Mouse (Mus musculus): ENCODE results near the gene Serinc5. TPM values are rescaled to one million over a fixed set of nuclear protein-coding genes. Genes with fewer than 3 reads are reported as not detected.

Gene Serinc5
- polyA plus RNA-seq, 1 experiment from 2014 or later: 20.0 TPM

DNA sequence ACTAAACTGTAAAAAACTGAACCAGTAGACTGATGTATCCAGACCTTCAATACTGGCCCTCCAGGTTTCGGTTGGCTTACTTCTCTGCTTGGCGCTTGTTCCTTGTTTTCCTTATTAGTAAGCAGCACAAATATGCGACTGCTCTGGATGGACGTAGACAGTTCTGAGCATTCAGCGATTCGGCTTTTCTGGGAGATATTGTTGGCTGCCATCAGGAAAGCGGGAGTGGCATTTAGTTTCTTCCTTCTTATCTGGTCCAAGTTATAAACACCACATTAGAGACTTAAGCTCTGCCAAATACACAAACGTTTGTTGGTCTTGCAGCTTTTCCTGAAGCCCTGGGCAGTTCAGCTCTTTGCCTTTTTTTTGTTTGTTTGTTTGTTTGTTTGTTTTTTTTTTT lies 5.6 kb downstream of the Serinc5 start:
- peaks cover 17% of the 10 kb centered on the region for H3K4me1 ChIP-seq
- H3K27me3 ChIP-seq: no peaks in the 10 kb centered on the region
- no peak overlapping the region for H3K27ac ChIP-seq (replicated peaks)
- WGBS: 85% methylated on average over 8 of the region's 8 CpGs
- no peak overlapping the region for H3K4me3 ChIP-seq (replicated peaks)
- H3K9ac ChIP-seq: no peak overlapping the region
- H3K4me2 ChIP-seq (replicated peaks): no peak overlapping the region
- ATAC-seq (ENCODE audit: insufficient number of reproducible peaks, low FRiP score, low TSS enrichment, low read depth): no peak
- no peaks in the 10 kb centered on the region for H3K36me3 ChIP-seq
- no peaks in the 10 kb centered on the region for H3K9me3 ChIP-seq (replicated peaks)

DNA sequence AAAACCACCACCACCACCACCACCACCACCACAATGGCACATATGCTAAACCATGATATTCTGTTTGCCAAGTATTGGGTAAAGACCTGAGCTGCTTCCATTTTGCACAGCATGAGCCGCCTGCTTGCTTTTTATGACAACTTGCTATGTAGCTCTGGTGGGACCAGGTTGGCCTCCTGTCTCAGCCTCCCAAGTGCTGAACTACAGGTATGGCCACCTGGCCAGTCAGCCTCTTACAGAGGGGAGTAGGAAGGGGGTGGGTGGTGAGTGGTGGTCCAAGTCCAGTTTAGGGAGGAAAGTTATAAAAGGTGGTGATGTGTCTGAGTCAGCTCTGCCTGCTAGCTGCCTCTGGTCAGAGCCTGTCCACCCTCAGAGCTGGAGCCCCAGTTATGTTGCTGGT lies 15.3 kb downstream of the Serinc5 start:
- no peak overlapping the region for H3K27ac ChIP-seq (replicated peaks)
- H3K4me2 ChIP-seq (replicated peaks): no peak overlapping the region
- H3K9ac ChIP-seq: no peak overlapping the region
- H3K4me3 ChIP-seq (replicated peaks): no peak overlapping the region
- no peaks in the 10 kb centered on the region for H3K27me3 ChIP-seq
- H3K36me3 ChIP-seq: peaks cover 22% of the 10 kb centered on the region
- no peaks in the 10 kb centered on the region for H3K9me3 ChIP-seq (replicated peaks)
- H3K4me1 ChIP-seq: 0 out of 2 replicates have a peak, but pooled peaks cover 5% of the 10 kb centered on the region
- no peak for ATAC-seq (ENCODE audit: insufficient number of reproducible peaks, low FRiP score, low TSS enrichment, low read depth)
- 94% methylated on average over 1 of the region's 1 CpGs for WGBS

DNA sequence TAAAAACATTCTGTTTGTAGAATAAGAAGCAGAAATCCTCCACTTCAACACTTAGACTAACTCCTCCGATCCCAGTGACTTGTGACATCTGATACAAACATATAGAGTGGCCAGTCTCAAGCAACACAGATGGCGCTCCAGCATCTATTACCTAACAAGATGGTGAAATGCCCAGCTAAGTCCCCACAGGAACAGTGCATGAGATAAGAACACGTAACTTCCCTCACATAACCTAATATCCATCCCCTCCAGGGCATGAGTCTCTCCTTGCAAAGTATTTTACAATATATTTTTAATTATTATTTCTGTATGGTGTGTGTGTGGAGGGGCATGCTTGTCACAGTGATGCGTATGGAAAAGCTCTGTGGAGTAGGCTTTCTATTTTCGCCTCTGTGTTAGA lies 15.8 kb downstream of the Serinc5 start:
- no peaks in the 10 kb centered on the region for H3K9me3 ChIP-seq (replicated peaks)
- H3K36me3 ChIP-seq: peaks cover 22% of the 10 kb centered on the region
- no peak overlapping the region for H3K27ac ChIP-seq (replicated peaks)
- H3K9ac ChIP-seq: no peak overlapping the region
- H3K4me1 ChIP-seq: peaks cover 6% of the 10 kb centered on the region; the same call in 1 of the 2 replicates
- WGBS: 89% methylated on average over 5 of the region's 5 CpGs
- no peak overlapping the region for H3K4me3 ChIP-seq (replicated peaks)
- ATAC-seq (ENCODE audit: insufficient number of reproducible peaks, low FRiP score, low TSS enrichment, low read depth): no peak
- H3K4me2 ChIP-seq (replicated peaks): no peak overlapping the region
- no peaks in the 10 kb centered on the region for H3K27me3 ChIP-seq

DNA sequence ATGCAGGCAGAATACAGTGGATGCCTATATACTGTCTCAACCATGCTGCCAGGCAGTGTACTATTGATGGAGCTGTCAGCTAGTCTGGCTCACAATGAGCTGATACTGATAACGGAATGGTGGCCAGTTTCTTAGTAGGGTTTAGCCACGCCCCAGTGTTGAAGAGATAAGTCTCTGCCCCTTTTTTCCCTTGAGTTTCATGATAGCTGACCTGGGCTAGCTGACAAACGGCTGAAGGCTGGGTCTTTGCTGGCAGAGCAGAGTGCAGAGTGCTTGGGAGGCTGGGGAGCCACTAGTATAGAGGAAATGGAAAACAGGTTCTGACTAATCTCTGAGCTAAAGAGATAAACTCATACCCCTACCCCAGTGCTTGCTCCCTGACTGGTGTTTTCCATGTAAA lies 18.6 kb downstream of the Serinc5 start:
- peaks cover 28% of the 10 kb centered on the region for H3K4me1 ChIP-seq
- no peak for ATAC-seq (ENCODE audit: insufficient number of reproducible peaks, low FRiP score, low TSS enrichment, low read depth)
- H3K36me3 ChIP-seq: peaks cover 22% of the 10 kb centered on the region
- no peak overlapping the region for H3K4me2 ChIP-seq (replicated peaks)
- no peaks in the 10 kb centered on the region for H3K9me3 ChIP-seq (replicated peaks)
- no peak overlapping the region for H3K27ac ChIP-seq (replicated peaks)
- no peak overlapping the region for H3K9ac ChIP-seq
- WGBS: 75% methylated on average over 3 of the region's 3 CpGs
- no peaks in the 10 kb centered on the region for H3K27me3 ChIP-seq
- no peak overlapping the region for H3K4me3 ChIP-seq (replicated peaks)

DNA sequence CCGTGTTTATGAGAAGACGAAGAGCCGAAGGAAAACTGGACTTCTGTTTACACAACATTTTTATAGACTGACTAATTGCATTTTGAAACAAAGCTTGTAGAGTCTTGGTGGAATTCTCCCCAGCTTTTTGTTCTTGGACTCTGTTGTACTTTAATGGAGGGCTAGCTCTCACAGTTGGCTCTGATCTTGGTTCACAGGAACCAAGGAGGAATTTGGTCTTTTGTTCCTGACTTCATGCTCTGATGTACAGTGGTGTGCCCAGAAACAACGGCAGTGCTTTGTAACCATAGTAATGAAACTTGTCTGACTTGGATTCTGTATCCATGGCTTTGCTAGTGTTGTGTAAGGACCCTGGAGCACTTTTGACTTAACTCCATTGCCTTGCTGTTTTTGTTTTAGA lies 20.6 kb downstream of the Serinc5 start:
- no peaks in the 10 kb centered on the region for H3K27me3 ChIP-seq
- no peak overlapping the region for H3K4me2 ChIP-seq (replicated peaks)
- H3K9ac ChIP-seq: no peak overlapping the region
- WGBS: 58% methylated on average over 4 of the region's 4 CpGs
- peak overlapping the region; percentile 25; the same call in 1 of the 2 replicates for H3K27ac ChIP-seq (replicated peaks)
- no peaks in the 10 kb centered on the region for H3K9me3 ChIP-seq (replicated peaks)
- H3K4me1 ChIP-seq: peaks cover 44% of the 10 kb centered on the region
- no peak overlapping the region for H3K4me3 ChIP-seq (replicated peaks)
- H3K36me3 ChIP-seq: peaks cover 12% of the 10 kb centered on the region; the same call in 1 of the 2 replicates
- no peak for ATAC-seq (ENCODE audit: insufficient number of reproducible peaks, low FRiP score, low TSS enrichment, low read depth)

DNA sequence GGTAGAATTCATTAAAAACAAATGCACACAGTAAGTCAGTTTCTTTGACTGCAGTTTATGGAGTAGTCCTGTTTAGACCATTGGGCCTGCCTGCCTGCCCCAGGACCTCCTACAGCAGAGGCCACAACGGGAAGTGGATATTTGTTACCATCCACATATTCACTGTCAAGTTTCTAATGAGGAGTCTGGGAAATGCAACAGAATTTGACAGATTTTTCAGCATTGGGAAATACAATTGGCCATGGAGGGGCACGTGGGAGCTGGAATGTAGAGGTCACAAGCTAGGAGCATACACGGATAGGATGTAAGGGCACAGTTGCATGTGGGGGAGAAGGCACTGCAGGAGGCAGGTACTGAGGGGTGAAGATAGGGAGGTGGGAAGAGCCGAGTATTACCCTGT lies 21.7 kb downstream of the Serinc5 start:
- Histone ChIP-seq H3K9ac (no peak overlapping the region), H3K4me3 (replicated peaks) (no peak overlapping the region), H3K9me3 (replicated peaks) (no peaks in the 10 kb centered on the region), H3K27ac (replicated peaks) (no peak overlapping the region), H3K36me3 (0 out of 2 replicates have a peak, but pooled peaks cover 1% of the 10 kb centered on the region), H3K27me3 (no peaks in the 10 kb centered on the region), H3K4me1 (peaks cover 55% of the 10 kb centered on the region), H3K4me2 (replicated peaks) (no peak overlapping the region)
- ATAC-seq (ENCODE audit: insufficient number of reproducible peaks, low FRiP score, low TSS enrichment, low read depth): no peak
- 32% methylated on average over 4 of the region's 4 CpGs for WGBS

DNA sequence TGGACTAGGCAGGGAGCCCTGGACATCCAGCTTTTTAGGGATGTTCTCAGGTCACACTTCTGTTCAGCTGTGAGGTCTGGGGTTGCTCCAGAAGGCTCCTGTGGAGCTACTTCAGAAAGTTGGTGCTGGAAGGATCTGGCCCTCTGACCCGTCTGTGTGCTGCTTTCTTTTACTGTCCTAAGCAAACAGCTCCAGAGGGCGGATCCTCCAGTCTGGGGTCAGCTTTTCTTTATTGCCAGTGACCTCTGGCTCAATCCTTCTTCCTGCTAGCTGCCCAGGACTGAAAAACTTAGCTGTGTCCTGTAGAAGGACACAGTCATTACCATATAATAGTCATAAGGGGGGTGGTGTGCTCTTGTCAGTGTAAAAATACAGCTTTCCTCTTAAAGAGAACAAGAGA lies 24.1 kb downstream of the Serinc5 start:
- no peak for ATAC-seq (ENCODE audit: insufficient number of reproducible peaks, low FRiP score, low TSS enrichment, low read depth)
- Histone ChIP-seq H3K27ac (replicated peaks) (no peak overlapping the region), H3K36me3 (no peaks in the 10 kb centered on the region), H3K9ac (no peak overlapping the region), H3K27me3 (no peaks in the 10 kb centered on the region), H3K4me2 (replicated peaks) (no peak overlapping the region), H3K4me3 (replicated peaks) (no peak overlapping the region), H3K4me1 (peaks cover 78% of the 10 kb centered on the region), H3K9me3 (replicated peaks) (no peaks in the 10 kb centered on the region)
- 76% methylated on average over 2 of the region's 2 CpGs for WGBS

DNA sequence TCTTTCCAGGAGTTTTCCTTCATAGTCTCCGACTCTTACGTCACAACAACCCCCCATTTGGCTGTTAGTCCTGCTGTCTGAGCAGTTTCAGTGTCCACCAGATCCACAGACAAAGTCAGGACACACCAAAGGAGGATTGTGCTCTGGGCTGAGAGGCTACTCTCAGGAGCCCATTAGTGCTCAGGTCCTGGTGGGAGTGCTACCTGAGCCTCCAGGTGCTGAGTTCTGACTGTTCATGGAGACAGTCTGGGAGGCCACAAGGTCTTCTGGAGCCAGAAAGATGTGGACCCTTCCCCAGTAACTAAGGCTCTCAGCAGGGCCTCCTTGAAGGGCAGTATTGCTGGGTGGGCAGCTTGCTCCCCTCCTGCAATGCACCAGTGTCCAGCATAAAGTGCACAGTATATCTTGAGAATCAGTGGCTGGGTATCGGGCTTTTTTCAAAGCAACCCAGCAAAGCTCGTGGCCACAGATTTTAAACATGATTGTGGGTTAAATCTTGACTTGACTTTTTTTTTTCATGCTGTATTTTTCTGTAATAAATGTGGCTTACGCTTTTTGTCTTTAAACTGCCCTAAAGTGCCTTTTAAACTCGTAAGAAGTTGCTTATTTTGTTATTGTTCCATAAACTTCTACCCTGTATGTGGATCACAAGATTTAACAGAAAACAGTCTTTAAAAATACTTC lies 25.5 kb downstream of the Serinc5 start:
- H3K27ac ChIP-seq (replicated peaks): peak overlapping the region; percentile 86
- H3K4me1 ChIP-seq: peaks cover 82% of the 10 kb centered on the region
- no peaks in the 10 kb centered on the region for H3K9me3 ChIP-seq (replicated peaks)
- no peaks in the 10 kb centered on the region for H3K36me3 ChIP-seq
- no peak for ATAC-seq (ENCODE audit: insufficient number of reproducible peaks, low FRiP score, low TSS enrichment, low read depth)
- no peak overlapping the region for H3K4me3 ChIP-seq (replicated peaks)
- H3K27me3 ChIP-seq: no peaks in the 10 kb centered on the region
- peak overlapping the region; percentile 27; the same call in 1 of the 2 replicates for H3K4me2 ChIP-seq (replicated peaks)
- WGBS: 33% methylated on average over 6 of the region's 6 CpGs
- H3K9ac ChIP-seq: no peak overlapping the region

DNA sequence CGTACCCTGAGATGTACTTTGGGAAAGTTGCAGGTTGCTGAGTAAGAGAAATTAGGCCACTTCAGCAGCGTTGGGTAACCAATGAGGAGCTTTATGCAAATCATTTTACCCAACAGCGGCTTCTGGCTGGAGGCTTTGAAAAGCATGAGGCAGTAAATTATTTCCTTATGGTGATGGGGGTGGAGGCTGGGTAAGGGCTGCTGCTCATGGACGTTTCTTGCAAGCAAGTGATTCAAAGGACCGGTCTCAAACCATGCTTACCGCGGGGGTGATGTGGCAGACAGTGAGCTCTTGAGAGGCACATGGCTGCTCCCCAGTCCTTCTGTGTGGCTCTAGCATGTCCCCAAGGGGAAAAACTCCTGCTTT lies 26.0 kb downstream of the Serinc5 start:
- peak overlapping the region; percentile 27 for H3K4me2 ChIP-seq (replicated peaks)
- WGBS: under 1% methylated on average over 7 of the region's 7 CpGs
- peaks cover 79% of the 10 kb centered on the region for H3K4me1 ChIP-seq
- H3K36me3 ChIP-seq: no peaks in the 10 kb centered on the region
- no peaks in the 10 kb centered on the region for H3K9me3 ChIP-seq (replicated peaks)
- ATAC-seq (ENCODE audit: insufficient number of reproducible peaks, low FRiP score, low TSS enrichment, low read depth): peak; percentile 85
- H3K27ac ChIP-seq (replicated peaks): peak overlapping the region; percentile 86
- H3K27me3 ChIP-seq: no peaks in the 10 kb centered on the region
- H3K9ac ChIP-seq: no peak overlapping the region
- no peak overlapping the region for H3K4me3 ChIP-seq (replicated peaks)

DNA sequence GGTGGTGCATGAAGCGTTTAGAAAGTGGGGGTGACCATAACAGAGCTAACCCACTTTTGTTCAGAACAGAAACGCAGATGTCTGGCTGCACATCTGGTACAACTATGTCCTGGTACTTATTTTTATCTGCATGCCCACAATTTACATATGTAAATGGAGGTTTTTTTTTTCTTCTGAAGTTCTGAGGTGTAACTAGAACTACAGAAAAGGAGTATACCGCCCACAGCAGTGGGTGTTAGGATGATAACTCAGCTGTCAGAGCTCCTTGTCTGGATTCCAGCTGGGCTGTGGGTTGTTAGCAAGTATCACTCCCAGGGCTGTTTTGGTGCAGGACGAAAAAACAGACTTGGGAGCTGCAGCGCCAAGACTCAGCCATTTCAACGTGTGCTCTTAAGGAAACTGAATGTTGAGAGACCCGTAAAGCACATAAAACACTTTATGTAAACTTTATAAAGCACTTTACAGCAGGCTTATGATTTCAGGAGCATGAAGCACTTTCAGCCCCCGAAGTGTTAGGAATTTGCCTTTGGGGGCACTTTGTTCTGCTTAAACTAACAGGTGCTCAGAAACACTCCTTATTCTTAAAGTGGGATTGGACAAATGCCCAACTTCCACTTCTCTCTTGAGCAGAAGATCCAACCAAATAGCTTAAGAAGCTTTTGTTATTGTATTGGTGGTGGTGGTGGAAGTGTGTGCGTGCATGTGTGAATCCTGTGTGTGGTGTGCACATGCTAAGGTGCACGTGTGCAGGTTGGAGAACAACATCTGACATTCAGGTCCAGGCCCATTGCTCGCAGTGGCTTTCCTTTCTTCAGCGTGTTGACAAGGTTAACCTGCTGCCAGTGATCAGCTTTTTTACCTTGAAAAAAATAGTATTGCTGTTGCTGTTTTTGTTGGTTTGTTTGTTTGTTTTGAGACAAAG lies 28.5 kb downstream of the Serinc5 start:
- ATAC-seq (ENCODE audit: insufficient number of reproducible peaks, low FRiP score, low TSS enrichment, low read depth): no peak
- H3K9me3 ChIP-seq (replicated peaks): no peaks in the 10 kb centered on the region
- 43% methylated on average over 12 of the region's 12 CpGs for whole genome bisulfite sequencing
- H3K27me3 ChIP-seq: no peaks in the 10 kb centered on the region
- peaks cover 59% of the 10 kb centered on the region for H3K4me1 ChIP-seq
- H3K36me3 ChIP-seq: no peaks in the 10 kb centered on the region
- no peak overlapping the region for H3K9ac ChIP-seq
- no peak overlapping the region for H3K4me2 ChIP-seq (replicated peaks)
- H3K27ac ChIP-seq (replicated peaks): peak overlapping the region; percentile 60
- no peak overlapping the region for H3K4me3 ChIP-seq (replicated peaks)

DNA sequence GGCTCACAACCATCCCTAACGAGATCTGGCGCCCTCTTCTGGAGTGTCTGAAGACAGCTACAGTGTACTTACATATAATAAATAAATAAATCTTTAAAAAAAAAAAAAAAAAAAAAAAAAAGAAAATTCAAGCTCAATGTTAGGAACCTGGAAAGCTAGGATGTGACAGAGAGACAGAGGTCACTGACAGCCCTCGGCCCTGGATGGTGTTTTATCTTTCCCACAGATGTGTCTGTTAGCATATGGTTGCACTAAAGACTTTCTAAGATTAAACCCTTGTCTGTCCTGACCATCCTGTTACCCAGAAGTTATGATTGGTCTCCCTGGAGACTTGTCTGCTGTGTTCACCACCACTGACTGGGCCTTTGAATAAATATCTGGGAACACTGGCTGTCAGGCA lies 33.3 kb downstream of the Serinc5 start:
- H3K4me2 ChIP-seq (replicated peaks): no peak overlapping the region
- H3K9ac ChIP-seq: no peak overlapping the region
- no peak overlapping the region for H3K4me3 ChIP-seq (replicated peaks)
- no peak overlapping the region for H3K27ac ChIP-seq (replicated peaks)
- H3K9me3 ChIP-seq (replicated peaks): no peaks in the 10 kb centered on the region
- no peak for ATAC-seq (ENCODE audit: insufficient number of reproducible peaks, low FRiP score, low TSS enrichment, low read depth)
- H3K27me3 ChIP-seq: no peaks in the 10 kb centered on the region
- peaks cover 21% of the 10 kb centered on the region for H3K4me1 ChIP-seq
- WGBS: 70% methylated on average over 3 of the region's 3 CpGs
- H3K36me3 ChIP-seq: no peaks in the 10 kb centered on the region

Data from embryonic facial prominence, embryonic 15.5 days (tissue).